Mouse (Mus musculus) heart, adult 2 months (tissue): ENCODE results near the gene Dcp1a.

Experiments
- CTCF ChIP-seq: fragments of 200-600 bp; IDR thresholded peaks from 2 replicates; pipeline ENCODE4 v1.8.1; 2022; ENCODE audit warnings: antibody characterized with exemption, mild to moderate bottlenecking, moderate library complexity
- EP300 ChIP-seq: fragments of 200-500 bp; IDR thresholded peaks from 2 replicates; pipeline ENCODE4 v1.6.1; 2011; ENCODE audit warnings: low read depth, low read length, control low read depth; ENCODE audit not compliant: insufficient read depth

GRCm38 (mm10) chr14:30510214-30510763 lies 31.0 kb downstream of the Dcp1a start:
- TF ChIP-seq EP300 (no peak), CTCF (no peak)
